Comparison of ENCODE assay signal across 16 mouse cellular contexts in the genomic region with DNA sequence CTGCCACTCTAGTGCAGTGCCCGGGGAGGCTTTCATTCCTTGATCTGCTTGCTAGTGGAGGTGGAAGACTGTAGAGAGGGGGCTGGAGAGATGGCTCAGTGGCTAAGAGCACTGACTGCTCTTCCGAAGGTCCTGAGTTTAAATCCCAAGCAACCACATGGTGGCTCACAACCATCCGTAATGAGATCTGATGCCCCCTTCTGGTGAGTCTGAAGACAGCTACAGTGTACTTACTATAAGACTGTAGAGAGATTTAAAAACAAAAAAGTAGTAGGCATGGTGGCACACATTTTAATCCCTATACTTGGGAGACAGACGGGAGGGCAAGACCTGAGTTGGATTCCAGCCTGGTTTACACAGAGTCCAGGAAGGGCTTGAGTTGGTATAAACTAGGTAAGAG. TPM values are rescaled to one million over a fixed set of nuclear protein-coding genes. Genes with fewer than 3 reads are reported as not detected.
DNase-seq lines count a peak whose midpoint lies in the region; ATAC-seq and TF ChIP-seq lines count a peak whose summit lies in the region.
"Had no signal": no experiment of that assay in that cellular context is flagged by ENCODE, and none has a peak within 500 bp of the region (broad histone marks: within the 10 kb centered on the region; RNA-seq: fewer than 3 reads in every experiment).

No protein-coding gene starts in this region.

- no peaks in the 10 kb centered on the region for H3K9me3 ChIP-seq in hindbrain, postnatal 0 days (ENCODE audit: low read length)
- H3K9me3 ChIP-seq in hindbrain, embryonic 13.5 days, result no peaks in the 10 kb centered on the region
- no peaks in the 10 kb centered on the region for H3K9me3 ChIP-seq in midbrain, postnatal 0 days (ENCODE audit: low read length)
- H3K9me3 ChIP-seq in midbrain, embryonic 15.5 days, result no peaks in the 10 kb centered on the region

- TF ChIP-seq CTCF in hindbrain, postnatal 0 days (IDR thresholded peaks at IDR 0.05; ENCODE audit: low read depth), result peak; percentile 62
- peak; percentile 70 for TF ChIP-seq CTCF in midbrain, postnatal 0 days (IDR thresholded peaks at IDR 0.05)

- intact Hi-C loops in heart, postnatal 25 days (cut with DNase I), result loop anchor here (2.0 kb wide), 1 partner anchor 44 kb away; no protein-coding TSS in a partner anchor

- no peak overlapping the region for H3K4me2 ChIP-seq in hindbrain, postnatal 0 days (ENCODE audit: low read depth, low read length)
- H3K4me2 ChIP-seq in hindbrain, embryonic 13.5 days, result no peak overlapping the region
- H3K4me2 ChIP-seq in midbrain, postnatal 0 days (ENCODE audit: low read depth, low read length, poor library complexity, severe bottlenecking), result no peak overlapping the region
- no peak overlapping the region for H3K4me2 ChIP-seq in midbrain, embryonic 15.5 days

- peaks cover 9% of the 10 kb centered on the region; the same call in 1 of the 2 replicates for H3K4me1 ChIP-seq in hindbrain, postnatal 0 days (ENCODE audit: insufficient read depth, low read length)
- H3K4me1 ChIP-seq in hindbrain, embryonic 13.5 days (replicated peaks), result peaks cover 26% of the 10 kb centered on the region
- no peaks in the 10 kb centered on the region; the same call in 1 of the 2 replicates for H3K4me1 ChIP-seq in midbrain, postnatal 0 days (ENCODE audit: insufficient read depth, low read length)
- peaks cover 20% of the 10 kb centered on the region for H3K4me1 ChIP-seq in midbrain, embryonic 15.5 days

- WGBS in hindbrain, postnatal 0 days, result 75% methylated on average over 4 of the region's 4 CpGs
- WGBS in hindbrain, embryonic 13.5 days, result 83% methylated on average over 4 of the region's 4 CpGs
- 69% methylated on average over 4 of the region's 4 CpGs for WGBS in midbrain, postnatal 0 days
- WGBS in midbrain, embryonic 15.5 days, result 78% methylated on average over 4 of the region's 4 CpGs

- no peaks in the 10 kb centered on the region for H3K27me3 ChIP-seq in hindbrain, postnatal 0 days (ENCODE audit: insufficient read depth, low read length)
- no peaks in the 10 kb centered on the region for H3K27me3 ChIP-seq in hindbrain, embryonic 13.5 days
- H3K27me3 ChIP-seq in midbrain, postnatal 0 days (ENCODE audit: insufficient read depth, low read length), result no peaks in the 10 kb centered on the region
- H3K27me3 ChIP-seq in midbrain, embryonic 15.5 days (replicated peaks), result no peaks in the 10 kb centered on the region
- H3K27me3 ChIP-seq in splenic B cell, adult 2 months (ENCODE audit: control insufficient read depth, insufficient read depth, low read length, poor library complexity, severe bottlenecking), result no peaks in the 10 kb centered on the region

- DNase-seq in hindbrain, postnatal 0 days (ENCODE audit: low spot score), result peak; percentile 49
- DNase-seq in midbrain, postnatal 0 days (ENCODE audit: low spot score), result peak; percentile 17
- DNase-seq in ZHBTc4 (ENCODE audit: low read depth, low spot score), result peak; percentile 80
- peak; percentile 31 for DNase-seq in splenic B cell, adult 2 months (ENCODE audit: low read depth, low spot score)
- no peak for DNase-seq in heart, postnatal 25 days (ENCODE audit: low spot score)
- DNase-seq: gastrocnemius, postnatal 14 days; heart, postnatal 10 days; left cerebral cortex, postnatal 4 days had no signal

- H3K36me3 ChIP-seq in hindbrain, postnatal 0 days (ENCODE audit: insufficient read depth, low read length), result peaks cover 31% of the 10 kb centered on the region; the same call in 1 of the 2 replicates
- peaks cover 56% of the 10 kb centered on the region for H3K36me3 ChIP-seq in hindbrain, embryonic 13.5 days
- H3K36me3 ChIP-seq in midbrain, postnatal 0 days (ENCODE audit: insufficient read depth, low read length), result peaks cover 28% of the 10 kb centered on the region
- 0 out of 2 replicates have a peak, but pooled peaks cover 20% of the 10 kb centered on the region for H3K36me3 ChIP-seq in midbrain, embryonic 15.5 days (replicated peaks)
- peaks cover 9% of the 10 kb centered on the region for H3K36me3 ChIP-seq in splenic B cell, adult 2 months (ENCODE audit: control insufficient read depth, insufficient read depth, low read length, poor library complexity, severe bottlenecking)

- no peak overlapping the region for H3K27ac ChIP-seq in hindbrain, postnatal 0 days
- H3K27ac ChIP-seq in hindbrain, embryonic 13.5 days, result no peak overlapping the region
- H3K27ac ChIP-seq in midbrain, postnatal 0 days (ENCODE audit: low read depth, low read length), result no peak overlapping the region
- H3K27ac ChIP-seq in midbrain, embryonic 15.5 days, result no peak overlapping the region

- ATAC-seq in hindbrain, postnatal 0 days, result no peak
- ATAC-seq in hindbrain, embryonic 13.5 days (ENCODE audit: low FRiP score), result no peak
- no peak for ATAC-seq in midbrain, postnatal 0 days (ENCODE audit: low FRiP score)
- no peak for ATAC-seq in midbrain, embryonic 15.5 days (replicated peaks)
- no peak for ATAC-seq in erythroblast, adult 5-6 weeks (replicated peaks; ENCODE audit: low FRiP score, poor library complexity, severe bottlenecking)
- ATAC-seq: intestine, embryonic 16.5 days had no signal

- no peak overlapping the region for H3K4me3 ChIP-seq in hindbrain, postnatal 0 days (ENCODE audit: low read length)
- H3K4me3 ChIP-seq in hindbrain, embryonic 13.5 days, result no peak overlapping the region
- no peak overlapping the region for H3K4me3 ChIP-seq in midbrain, postnatal 0 days (ENCODE audit: low read depth, low read length)
- no peak overlapping the region for H3K4me3 ChIP-seq in midbrain, embryonic 15.5 days
- H3K4me3 ChIP-seq: myocyte had no signal

- H3K9ac ChIP-seq in hindbrain, postnatal 0 days (replicated peaks; ENCODE audit: low read length), result no peak overlapping the region
- no peak overlapping the region for H3K9ac ChIP-seq in hindbrain, embryonic 13.5 days
- no peak overlapping the region for H3K9ac ChIP-seq in midbrain, postnatal 0 days (replicated peaks; ENCODE audit: low read length, poor library complexity, severe bottlenecking)
- H3K9ac ChIP-seq in midbrain, embryonic 15.5 days, result no peak overlapping the region

RNA-seq across cellular contexts. Expression of gene Tomm40, which starts 2.8 kb away (rescaled TPM):
- total RNA-seq in hindbrain, postnatal 0 days (2014; rRNA removed), result 147 and 151 TPM in 2 replicates
- polyA plus RNA-seq in hindbrain, postnatal 0 days (2015; fragmentation: Nextera tagmentation; extraction: Ambion mirVana), result 172 and 173 TPM in 2 replicates
- polyA plus RNA-seq in hindbrain, embryonic 13.5 days (2015; fragmentation: Nextera tagmentation; extraction: Ambion mirVana), result 119 and 124 TPM in 2 replicates
- total RNA-seq in midbrain, postnatal 0 days (2014; rRNA removed), result 122 and 133 TPM in 2 replicates
- polyA plus RNA-seq in midbrain, postnatal 0 days (2015; fragmentation: Nextera tagmentation; extraction: Ambion mirVana), result 160 and 161 TPM in 2 replicates
- 139 and 156 TPM in 2 replicates for polyA plus RNA-seq in midbrain, embryonic 15.5 days (2015; fragmentation: Nextera tagmentation; extraction: Ambion mirVana)
- total RNA-seq in erythroblast, adult 5-6 weeks (2015; ENCODE audit: low replicate concordance), result 6.5 and 8.2 TPM in 2 replicates
- 3.4 and 9.6 TPM in 2 replicates for total RNA-seq in erythroblast, adult 5-6 weeks (2017; ENCODE audit: low replicate concordance)
- total RNA-seq in heart, postnatal 25 days (2021), result 100 to 1,000 TPM; 112 to 113 TPM

RNA-seq across cellular contexts. Expression of gene Apoe, which starts 13.4 kb away (rescaled TPM):
- total RNA-seq in hindbrain, postnatal 0 days (2014; rRNA removed), result 2,123 and 2,525 TPM in 2 replicates
- polyA plus RNA-seq in hindbrain, postnatal 0 days (2015; fragmentation: Nextera tagmentation; extraction: Ambion mirVana), result 3,307 and 3,685 TPM in 2 replicates
- 339 and 374 TPM in 2 replicates for polyA plus RNA-seq in hindbrain, embryonic 13.5 days (2015; fragmentation: Nextera tagmentation; extraction: Ambion mirVana)
- total RNA-seq in midbrain, postnatal 0 days (2014; rRNA removed), result 1,618 and 2,613 TPM in 2 replicates
- polyA plus RNA-seq in midbrain, postnatal 0 days (2015; fragmentation: Nextera tagmentation; extraction: Ambion mirVana), result 2,139 and 2,488 TPM in 2 replicates
- polyA plus RNA-seq in midbrain, embryonic 15.5 days (2015; fragmentation: Nextera tagmentation; extraction: Ambion mirVana), result 385 and 514 TPM in 2 replicates
- 53.0 and 57.3 TPM in 2 replicates for total RNA-seq in erythroblast, adult 5-6 weeks (2015; ENCODE audit: low replicate concordance)
- 220 and 224 TPM in 2 replicates for total RNA-seq in erythroblast, adult 5-6 weeks (2017; ENCODE audit: low replicate concordance)
- total RNA-seq in heart, postnatal 25 days (2021), result 100 to 1,000 TPM; 309 to 319 TPM

RNA-seq across cellular contexts. Expression of gene Apoc1, which starts 20.0 kb away (rescaled TPM):
- 1.5 and 2.3 TPM in 2 replicates for total RNA-seq in hindbrain, postnatal 0 days (2014; rRNA removed)
- 13.9 and 14.2 TPM in 2 replicates for polyA plus RNA-seq in hindbrain, postnatal 0 days (2015; fragmentation: Nextera tagmentation; extraction: Ambion mirVana)
- polyA plus RNA-seq in hindbrain, embryonic 13.5 days (2015; fragmentation: Nextera tagmentation; extraction: Ambion mirVana), result 2.7 and 3.8 TPM in 2 replicates
- total RNA-seq in midbrain, postnatal 0 days (2014; rRNA removed), result 3.6 and 5.1 TPM in 2 replicates
- 7.9 and 9.0 TPM in 2 replicates for polyA plus RNA-seq in midbrain, postnatal 0 days (2015; fragmentation: Nextera tagmentation; extraction: Ambion mirVana)
- polyA plus RNA-seq in midbrain, embryonic 15.5 days (2015; fragmentation: Nextera tagmentation; extraction: Ambion mirVana), result 1.5 and 1.6 TPM in 2 replicates
- 5.8 TPM in 1 of 2 replicates, not detected in the other for total RNA-seq in erythroblast, adult 5-6 weeks (2015; ENCODE audit: low replicate concordance)
- total RNA-seq in erythroblast, adult 5-6 weeks (2017; ENCODE audit: low replicate concordance), result 3.6 TPM in 1 of 2 replicates, not detected in the other
- 1 to 10 TPM; 1.4 to 2.2 TPM for total RNA-seq in heart, postnatal 25 days (2021)
- polyA plus RNA-seq: myocyte had no signal

RNA-seq across cellular contexts. Expression of gene Apoc4, which starts 31.1 kb away (rescaled TPM):
- not detected in 2 replicates for total RNA-seq in hindbrain, postnatal 0 days (2014; rRNA removed)
- not detected in 2 replicates for polyA plus RNA-seq in hindbrain, postnatal 0 days (2015; fragmentation: Nextera tagmentation; extraction: Ambion mirVana)
- polyA plus RNA-seq in hindbrain, embryonic 13.5 days (2015; fragmentation: Nextera tagmentation; extraction: Ambion mirVana), result 0.12 TPM in 1 of 2 replicates, not detected in the other
- not detected in 2 replicates for total RNA-seq in midbrain, postnatal 0 days (2014; rRNA removed)
- polyA plus RNA-seq in midbrain, postnatal 0 days (2015; fragmentation: Nextera tagmentation; extraction: Ambion mirVana), result not detected in 2 replicates
- polyA plus RNA-seq in midbrain, embryonic 15.5 days (2015; fragmentation: Nextera tagmentation; extraction: Ambion mirVana), result not detected in 2 replicates
- not detected in 2 replicates for total RNA-seq in erythroblast, adult 5-6 weeks (2015; ENCODE audit: low replicate concordance)
- not detected in 2 replicates for total RNA-seq in erythroblast, adult 5-6 weeks (2017; ENCODE audit: low replicate concordance)
- not detected for total RNA-seq in heart, postnatal 25 days (2021)
- total RNA-seq: gastrocnemius, postnatal 14 days; heart, postnatal 10 days; layer of hippocampus, adult 18-20 months; left cerebral cortex, postnatal 4 days had no signal
- polyA plus RNA-seq: myocyte had no signal

RNA-seq across cellular contexts. Expression of gene Gm44805, which starts 31.2 kb away (rescaled TPM):
- total RNA-seq in hindbrain, postnatal 0 days (2014; rRNA removed), result not detected in 2 replicates
- not detected in 2 replicates for polyA plus RNA-seq in hindbrain, postnatal 0 days (2015; fragmentation: Nextera tagmentation; extraction: Ambion mirVana)
- not detected in 2 replicates for polyA plus RNA-seq in hindbrain, embryonic 13.5 days (2015; fragmentation: Nextera tagmentation; extraction: Ambion mirVana)
- not detected in 2 replicates for total RNA-seq in midbrain, postnatal 0 days (2014; rRNA removed)
- polyA plus RNA-seq in midbrain, postnatal 0 days (2015; fragmentation: Nextera tagmentation; extraction: Ambion mirVana), result not detected in 2 replicates
- polyA plus RNA-seq in midbrain, embryonic 15.5 days (2015; fragmentation: Nextera tagmentation; extraction: Ambion mirVana), result not detected in 2 replicates
- not detected in 2 replicates for total RNA-seq in erythroblast, adult 5-6 weeks (2015; ENCODE audit: low replicate concordance)
- total RNA-seq in erythroblast, adult 5-6 weeks (2017; ENCODE audit: low replicate concordance), result not detected in 2 replicates
- not detected for total RNA-seq in heart, postnatal 25 days (2021)
- total RNA-seq: gastrocnemius, postnatal 14 days; heart, postnatal 10 days; layer of hippocampus, adult 18-20 months; left cerebral cortex, postnatal 4 days had no signal
- polyA plus RNA-seq: intestine, embryonic 16.5 days; lung, embryonic 16.5 days; myocyte; urinary bladder, adult 2 months had no signal

Comparison
In these comparisons a context has a peak if more than half of its experiments do, and no peak if none do; other contexts are left out.
1. RNA of gene Tomm40, which starts 2.8 kb away (total RNA-seq): 147 to 151 TPM in hindbrain, postnatal 0 days, 122 to 133 TPM in midbrain, postnatal 0 days and 112 to 113 TPM in heart, postnatal 25 days; 3.4 to 9.6 TPM in erythroblast, adult 5-6 weeks; every median in the first group is over 10 times any median in the second.